Mouse (Mus musculus): ENCODE data around the gene 9130213A22Rik. TPM values are rescaled to one million over a fixed set of nuclear protein-coding genes. Genes with fewer than 3 reads are reported as not detected.

Gene 9130213A22Rik
- total RNA-seq, 2 experiments from 2014 or later = 0.21 TPM; not detected in 1

DNA sequence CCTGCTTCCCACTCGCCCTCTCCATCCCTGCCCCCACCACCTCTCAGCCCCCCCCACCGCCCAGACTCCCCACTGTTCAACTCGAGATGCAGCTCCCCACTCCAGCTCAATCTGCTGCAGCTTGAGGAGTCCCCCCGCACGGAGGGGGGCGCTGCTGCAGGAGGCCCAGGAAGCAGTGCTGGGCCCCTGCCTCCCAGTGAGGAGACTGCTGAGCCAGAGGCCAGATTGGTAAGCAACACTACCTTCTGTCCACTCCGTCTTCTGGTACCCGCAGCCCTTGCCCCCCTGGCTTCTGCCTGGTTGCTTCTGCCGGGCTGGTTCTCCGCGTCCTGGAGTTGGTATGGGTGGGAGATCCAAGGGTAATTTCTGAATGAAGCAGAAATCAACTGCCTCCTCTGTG lies 15.5 kb downstream of the 9130213A22Rik start:
- DNase-seq = no peak

DNA sequence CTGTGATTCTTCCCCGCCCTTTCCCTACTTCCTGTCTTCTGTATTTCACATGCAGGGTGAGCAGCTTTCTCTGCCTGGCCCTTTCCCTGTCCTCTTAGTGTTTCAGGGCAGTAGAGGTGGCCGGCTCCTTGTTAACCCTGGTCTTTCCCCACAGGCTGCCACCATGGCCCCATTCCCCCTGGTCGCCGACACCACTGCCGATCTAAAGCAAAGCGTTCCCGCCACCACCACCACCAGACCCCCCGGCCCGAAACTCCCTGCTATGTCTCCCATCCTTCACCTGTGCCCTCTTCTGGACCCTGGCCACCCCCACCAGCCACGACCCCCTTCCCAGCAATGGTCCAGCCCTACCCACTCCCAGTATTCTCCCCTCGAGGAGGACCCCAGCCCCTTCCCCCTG lies 16.1 kb downstream of the 9130213A22Rik start:
- DNase-seq = no peak

DNA sequence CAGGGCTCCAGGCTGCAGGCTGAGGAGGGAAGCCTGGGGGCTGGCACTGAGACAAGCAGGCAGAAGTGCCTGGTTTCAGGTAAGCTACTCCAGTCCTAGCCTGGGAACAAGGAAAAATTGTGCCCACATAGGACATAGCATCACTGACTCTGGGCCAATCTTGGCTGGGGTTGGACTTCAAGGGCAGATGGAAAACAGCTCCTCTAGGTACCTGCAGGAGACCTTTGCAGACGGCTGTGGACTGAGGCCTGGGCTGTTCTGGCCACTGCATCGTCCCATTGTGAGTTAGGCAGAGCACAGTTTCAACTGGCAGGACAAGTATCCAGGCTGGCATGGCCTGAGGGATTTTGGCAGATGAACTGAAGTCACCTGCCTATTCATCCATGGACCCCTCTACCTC lies 16.6 kb downstream of the 9130213A22Rik start:
- no peak for DNase-seq

DNA sequence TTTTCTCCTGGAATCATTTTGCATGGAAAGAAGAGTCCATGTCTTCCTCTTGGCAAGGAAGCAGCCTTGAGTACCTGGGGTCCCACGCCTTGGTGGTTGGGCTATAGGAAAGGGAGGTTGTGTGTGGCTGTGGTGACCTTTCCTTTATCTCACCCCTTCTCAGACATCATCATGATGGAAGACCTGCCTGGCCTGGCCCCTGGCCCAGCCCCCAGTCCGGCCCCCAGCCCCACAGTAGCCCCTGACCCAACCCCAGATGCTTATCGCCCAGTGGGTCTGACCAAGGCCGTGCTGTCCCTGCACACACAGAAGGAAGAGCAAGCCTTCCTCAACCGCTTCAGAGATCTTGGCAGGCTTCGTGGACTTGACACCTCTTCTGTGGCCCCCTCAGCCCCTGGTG lies 17.2 kb downstream of the 9130213A22Rik start:
- no peak for DNase-seq

DNA sequence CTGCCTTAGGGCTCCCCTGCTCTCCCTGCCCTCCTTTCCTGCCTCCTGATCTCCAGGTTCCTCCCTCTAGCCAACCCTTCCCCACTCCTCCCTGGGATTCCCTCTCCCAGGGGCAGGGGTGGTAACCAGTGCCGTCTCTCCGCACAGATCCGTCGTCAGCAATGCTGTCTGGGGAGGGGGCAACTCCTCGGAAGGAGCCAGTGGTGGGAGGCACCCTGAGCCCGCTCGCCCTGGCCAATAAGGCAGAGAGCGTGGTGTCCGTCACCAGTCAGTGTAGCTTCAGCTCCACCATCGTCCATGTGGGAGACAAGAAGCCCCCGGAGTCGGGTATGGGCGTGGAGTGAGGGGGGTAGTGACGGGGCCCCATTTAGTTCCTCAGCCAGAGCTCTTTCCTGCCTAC lies 17.9 kb downstream of the 9130213A22Rik start:
- DNase-seq = no peak

DNA sequence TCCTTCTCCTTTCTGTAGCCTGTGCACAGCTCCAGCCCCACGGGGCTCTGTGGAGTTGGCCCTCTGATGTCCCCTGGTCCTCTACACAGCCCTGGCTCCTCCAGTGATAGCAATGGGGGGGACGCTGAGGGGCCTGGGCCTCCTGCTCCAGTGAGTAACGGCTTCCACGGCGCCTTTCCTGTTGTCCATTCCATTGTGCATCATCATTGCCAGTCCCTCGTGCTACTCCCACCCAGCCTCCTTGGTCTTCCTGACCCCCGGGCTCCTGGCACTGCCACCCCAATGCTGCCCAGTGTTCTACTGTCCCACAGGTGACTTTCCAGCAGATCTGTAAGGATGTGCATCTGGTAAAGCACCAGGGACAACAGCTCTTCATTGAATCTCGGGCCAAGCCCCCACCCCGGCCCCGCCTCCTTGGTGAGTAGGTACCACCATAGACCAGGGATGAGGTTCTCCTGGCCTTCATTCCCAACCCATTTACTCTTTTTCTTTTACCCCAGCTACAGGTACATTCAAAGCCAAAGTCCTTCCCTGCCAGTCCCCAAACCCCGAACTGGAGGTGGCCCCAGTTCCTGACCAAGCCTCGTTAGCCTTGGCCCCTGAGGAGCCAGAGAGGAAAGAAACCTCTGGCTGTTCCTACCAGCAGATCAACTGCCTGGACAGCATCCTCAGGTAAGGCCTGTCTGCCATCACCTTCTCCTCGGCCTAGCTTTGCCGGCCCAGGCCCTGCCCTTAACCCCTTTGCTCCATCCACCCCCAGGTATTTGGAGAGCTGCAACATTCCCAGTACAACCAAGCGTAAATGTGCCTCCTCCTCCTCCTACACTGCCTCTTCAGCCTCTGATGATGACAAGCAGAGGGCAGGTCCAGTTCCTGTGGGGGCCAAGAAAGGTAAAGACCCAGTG lies 18.6 kb downstream of the 9130213A22Rik start:
- no peak for DNase-seq

DNA sequence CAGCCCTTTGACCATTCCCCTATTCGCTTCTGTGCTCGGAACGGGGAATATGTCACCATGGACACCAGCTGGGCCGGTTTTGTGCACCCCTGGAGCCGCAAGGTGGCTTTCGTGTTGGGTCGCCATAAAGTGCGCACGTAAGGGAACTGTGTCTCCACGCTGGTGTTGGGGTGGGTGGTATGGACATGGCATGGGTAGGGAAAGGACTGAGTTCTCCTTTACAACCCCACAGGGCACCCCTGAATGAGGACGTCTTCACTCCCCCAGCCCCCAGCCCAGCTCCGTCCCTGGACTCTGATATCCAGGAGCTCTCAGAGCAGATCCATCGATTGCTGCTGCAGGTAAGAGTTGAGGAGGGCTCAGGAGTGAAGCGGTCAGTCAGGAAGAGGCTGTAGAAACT lies 19.3 kb downstream of the 9130213A22Rik start:
- DNase-seq = no peak

DNA sequence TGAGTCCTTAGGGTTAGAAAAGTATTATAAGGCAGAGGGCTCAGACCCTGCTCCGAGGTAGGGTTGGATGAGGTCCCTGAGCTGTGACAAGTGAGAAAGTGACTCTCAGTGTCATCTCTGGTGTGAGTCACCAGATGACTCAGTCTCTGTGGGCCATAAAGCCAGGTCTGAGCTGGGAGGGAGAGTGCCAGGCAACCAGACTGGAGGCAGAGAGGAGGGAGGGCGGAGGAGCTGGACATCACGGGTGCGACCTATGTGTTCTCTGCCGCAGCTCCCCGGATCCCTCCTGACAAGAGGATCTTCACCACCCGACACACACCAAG lies 20.0 kb downstream of the 9130213A22Rik start:
- no peak for DNase-seq

DNA sequence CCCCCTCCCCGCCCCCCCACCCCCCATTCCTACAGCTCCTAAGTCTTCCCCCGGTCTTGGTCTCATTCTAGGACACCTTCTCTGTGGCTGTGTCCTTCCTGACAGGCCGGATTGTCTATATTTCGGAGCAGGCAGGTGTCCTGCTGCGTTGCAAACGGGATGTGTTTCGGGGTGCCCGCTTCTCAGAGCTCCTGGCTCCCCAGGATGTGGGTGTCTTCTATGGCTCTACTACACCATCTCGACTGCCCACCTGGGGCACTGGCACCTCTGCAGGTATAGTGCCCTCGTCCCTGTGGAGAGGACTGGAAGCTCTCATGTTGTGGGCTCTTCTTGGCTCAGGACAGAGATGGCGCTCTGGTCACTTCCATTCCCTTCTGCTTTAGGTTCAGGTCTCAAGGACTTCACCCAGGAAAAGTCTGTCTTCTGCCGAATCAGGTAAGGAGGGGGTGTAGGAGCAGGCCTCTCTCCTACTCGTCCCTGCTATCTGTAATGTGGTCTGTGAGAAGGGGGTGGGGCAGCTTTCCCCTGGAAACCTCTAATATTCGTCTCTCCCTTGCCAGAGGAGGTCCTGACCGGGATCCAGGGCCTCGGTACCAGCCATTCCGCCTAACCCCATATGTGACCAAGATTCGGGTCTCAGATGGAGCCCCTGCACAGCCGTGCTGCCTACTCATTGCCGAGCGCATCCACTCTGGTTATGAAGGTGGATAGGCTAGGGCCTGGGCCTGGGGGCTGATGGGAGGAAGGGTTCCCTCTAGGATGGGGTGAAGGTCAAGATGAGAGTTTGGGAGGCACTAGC lies 20.6 kb downstream of the 9130213A22Rik start:
- DNase-seq = no peak

DNA sequence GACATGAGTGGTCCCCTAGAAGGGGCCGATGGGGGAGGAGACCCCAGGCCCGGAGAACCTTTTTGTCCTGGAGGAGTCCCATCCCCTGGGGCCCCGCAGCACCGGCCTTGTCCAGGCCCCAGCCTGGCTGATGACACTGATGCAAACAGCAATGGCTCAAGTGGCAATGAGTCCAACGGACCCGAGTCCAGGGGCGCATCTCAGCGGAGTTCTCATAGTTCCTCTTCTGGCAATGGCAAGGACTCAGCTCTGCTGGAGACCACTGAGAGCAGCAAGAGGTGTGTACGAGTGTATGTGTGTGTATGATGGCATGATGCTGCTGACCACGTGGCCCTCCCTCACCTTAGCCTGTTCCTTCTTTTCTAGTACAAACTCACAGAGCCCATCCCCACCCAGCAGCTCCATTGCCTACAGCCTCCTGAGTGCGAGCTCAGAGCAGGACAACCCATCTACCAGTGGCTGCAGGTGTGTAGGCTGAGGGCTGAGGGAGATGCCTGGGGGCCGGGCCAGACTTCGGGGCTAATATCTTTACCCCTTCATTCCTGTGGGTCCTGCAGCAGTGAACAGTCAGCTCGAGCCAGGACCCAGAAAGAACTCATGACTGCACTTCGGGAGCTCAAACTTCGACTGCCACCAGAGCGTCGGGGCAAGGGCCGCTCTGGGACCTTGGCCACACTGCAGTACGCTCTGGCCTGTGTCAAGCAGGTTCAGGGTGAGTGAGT lies 21.6 kb downstream of the 9130213A22Rik start:
- DNase-seq = peak; percentile 53

DNA sequence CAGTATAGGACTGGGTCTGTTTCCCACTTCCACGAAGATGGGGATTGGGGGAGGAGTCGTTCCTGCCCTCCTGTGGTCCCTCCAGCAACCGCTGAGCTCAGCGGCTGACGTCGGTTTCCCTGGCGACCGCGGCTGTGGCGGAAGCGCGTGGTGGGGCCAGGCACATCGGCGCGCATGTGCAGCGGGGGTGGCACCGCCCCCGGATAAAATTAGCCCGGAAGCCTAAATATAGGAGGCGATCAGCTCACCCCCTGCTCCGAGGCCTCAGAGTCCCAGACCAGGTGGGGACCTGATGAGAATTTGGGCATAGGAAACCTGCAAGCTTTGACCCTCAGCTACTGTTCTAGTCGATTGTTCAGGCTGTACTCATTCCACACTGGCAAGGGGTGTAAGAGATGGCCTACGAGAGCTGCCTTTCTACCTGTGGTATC lies 22.5 kb downstream of the 9130213A22Rik start:
- peak; percentile 96 for DNase-seq

DNA sequence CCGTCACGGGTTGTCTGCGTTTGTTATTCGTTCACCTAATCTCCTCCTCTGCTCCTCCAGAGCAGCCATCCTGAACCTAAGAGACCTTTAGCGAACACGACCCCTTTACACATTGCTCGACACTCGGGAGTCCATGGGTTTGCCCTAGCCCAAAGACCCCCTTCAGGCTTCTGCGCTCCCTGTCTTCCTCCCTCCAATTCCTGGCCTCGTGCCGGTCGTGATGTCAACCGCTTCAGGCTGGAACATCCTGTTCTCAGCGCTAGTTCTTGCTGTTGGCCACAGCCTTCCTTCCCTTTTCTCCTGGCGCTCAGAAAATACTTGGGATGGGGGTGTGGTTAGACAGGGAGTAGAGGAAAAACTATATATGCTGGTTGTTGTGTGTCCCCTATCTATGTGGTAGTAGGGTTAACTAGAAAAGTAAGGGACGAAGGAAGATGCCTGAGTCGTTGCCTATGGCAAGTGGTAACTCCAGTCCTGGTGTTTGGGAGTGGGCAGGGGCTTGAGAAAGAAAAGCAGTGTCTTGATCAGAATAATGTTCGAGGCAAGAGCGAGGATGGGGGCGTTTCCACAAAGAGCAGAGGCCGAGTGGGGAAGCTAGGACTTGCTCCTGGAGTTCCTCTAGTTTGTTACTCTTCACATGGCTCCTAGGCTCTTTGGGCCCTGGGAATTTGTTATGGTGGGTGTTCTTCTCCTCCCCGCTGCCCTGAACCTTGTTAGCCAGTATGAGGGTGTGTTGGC lies 23.0 kb downstream of the 9130213A22Rik start:
- DNase-seq = peak; percentile 89

DNA sequence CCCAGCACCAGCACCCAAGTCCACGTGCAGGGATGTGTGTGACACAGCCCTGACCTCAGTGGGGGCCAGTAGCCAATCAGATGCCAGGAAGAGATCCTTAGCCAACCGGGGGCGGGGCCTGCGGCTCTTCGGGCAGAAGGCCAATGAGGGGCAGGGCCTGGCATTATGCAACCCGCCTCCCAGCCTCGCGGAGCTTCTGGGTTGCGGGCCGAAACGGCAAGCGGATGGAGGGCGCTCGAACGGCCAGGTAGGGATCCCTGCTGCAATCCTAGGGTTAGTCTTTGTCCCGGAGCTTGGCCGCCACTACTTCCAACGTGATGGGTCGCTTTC lies 23.7 kb downstream of the 9130213A22Rik start:
- peak; percentile 99 for DNase-seq

DNA sequence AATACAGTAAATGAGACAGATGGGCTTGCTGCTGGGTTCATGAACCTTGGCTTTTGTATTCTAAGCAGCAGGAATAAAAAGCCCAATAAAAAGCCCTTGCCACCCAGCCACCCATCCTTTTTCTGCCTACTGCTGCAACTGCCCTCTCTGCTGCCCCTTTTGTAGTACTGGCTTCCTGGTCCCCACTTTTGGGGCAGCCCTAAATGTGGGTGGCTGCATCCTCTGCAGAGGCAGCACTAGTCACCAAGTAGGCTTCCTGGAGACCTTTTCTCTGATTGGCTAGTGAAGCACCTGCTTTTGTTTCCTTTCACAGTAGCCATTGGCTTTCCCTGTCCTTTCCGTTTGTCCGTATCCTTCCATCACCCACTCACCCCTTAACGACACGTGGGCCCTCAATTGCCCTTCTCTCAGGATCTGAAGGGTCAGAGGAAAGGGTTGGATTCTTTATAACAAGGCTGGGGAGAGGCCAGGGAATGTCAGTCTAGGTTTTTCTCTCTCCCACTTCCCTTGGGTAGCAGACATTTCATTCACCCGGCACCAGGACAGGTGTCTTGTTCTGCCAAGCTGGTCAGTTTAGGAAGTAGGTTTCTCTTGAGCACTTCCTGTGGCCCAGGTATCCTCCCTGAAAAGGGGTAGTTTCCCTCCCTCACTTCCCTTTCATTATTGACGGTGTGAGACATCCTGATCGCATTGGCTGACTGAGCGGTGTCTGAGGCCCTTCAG lies 24.2 kb downstream of the 9130213A22Rik start:
- DNase-seq = peak; percentile 34

DNA sequence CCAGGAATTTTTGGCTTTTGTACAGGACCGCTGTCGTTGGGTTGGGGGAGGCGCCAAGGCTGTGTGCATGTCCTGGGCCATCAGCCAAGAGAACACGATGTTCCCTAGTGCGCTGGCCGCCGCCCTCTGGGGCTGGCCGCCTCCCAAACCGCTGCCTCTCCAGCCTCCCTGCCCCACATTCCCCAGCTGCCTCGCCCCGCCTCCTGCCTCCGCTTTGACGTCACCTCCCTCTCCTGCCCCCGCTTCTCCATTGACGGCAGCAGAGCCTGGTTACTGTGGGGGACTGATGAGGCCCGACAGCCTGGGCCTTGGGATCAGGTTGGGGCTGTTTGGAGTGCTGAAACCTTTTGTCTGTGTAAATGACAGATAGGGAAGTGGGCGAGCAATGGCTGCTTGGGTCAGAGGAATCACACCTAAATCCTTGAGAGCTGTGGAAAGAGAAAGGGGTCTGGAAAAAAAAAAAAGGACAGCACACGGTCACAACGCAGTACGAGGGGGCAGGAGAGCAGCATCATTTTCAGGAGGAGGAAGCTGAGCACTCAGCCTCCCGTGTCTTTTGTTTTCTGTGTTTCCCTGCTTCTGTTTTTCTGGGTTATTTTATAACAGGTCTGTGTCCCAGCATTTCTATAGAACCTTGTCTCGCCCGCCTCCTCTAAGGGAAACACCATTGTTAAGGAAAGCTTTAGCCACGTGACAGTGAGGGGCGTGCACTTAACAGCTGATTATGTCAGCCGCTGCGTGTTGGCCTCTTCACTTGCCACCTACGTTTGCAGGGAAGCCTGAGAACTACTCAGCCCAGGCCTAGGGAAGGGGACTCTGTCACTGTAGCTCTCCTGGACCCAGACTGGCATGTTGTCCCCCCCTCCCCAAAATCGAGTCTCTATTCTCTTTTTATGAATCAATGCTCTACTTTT lies 25.1 kb downstream of the 9130213A22Rik start:
- DNase-seq = peak; percentile 100

DNA sequence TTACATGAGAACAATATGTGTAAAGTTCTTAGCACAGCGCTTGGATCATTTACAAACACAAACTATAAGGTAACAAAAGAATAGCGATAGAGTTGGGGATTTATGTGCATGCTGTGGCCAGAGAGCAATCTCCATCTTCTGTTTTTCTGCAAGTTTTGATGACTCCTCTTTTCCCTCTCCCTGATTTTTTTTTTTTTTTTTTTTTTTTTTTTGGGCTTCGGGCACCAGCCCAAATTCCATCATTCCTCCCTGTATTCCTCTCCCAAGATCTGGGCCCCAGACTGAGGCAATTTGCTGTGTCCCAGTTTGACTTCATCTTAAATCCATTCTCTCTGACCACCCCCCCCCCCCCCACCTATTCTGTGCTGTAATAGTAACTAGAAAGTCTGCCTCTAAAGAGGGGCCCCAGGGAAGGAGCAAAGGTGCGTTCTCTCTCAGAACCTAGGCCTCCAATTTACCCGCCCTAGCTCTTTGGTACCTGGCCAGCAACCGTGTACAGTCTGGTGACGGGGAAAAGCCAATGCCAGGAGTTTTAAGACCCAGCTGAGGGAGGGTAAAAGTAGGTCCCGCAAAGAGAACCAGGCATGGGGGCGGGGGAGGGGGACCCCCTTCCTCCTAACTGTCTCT lies 25.9 kb downstream of the 9130213A22Rik start:
- DNase-seq = no peak

DNA sequence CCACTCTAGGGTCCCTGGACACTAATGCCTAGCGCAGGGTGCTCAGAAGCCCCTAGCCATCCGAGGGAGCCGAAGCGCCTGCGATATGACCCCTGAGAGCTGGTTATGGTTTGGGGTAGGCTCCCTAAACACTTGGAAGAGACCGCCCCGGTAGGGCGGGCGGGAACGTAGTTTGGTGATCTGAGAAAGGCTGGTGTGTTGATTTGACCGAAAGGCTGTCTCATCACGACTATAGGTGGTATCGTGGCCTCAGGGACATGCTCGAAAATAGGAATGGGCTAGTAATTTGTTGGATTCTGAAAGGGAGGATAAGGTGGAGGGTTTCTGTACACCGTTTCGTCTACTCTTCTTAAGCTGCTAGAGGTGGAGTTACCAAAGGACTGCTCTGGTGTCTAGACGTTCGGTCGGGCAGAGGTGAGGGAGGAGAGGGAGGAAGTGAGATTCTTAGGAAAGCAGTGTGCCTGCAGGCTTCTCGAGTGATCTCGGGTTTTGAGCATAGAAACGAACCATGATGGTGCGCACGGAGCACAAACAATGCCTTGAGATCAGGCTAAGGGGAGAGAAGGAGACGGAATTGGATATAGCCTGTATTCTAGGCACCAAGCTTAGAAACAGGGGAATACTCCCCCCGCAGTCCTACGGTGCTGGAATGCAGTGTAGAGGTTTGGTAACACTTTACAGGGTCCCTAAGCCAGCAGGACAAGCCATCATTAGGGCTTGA lies 26.7 kb downstream of the 9130213A22Rik start:
- DNase-seq = peak; percentile 48

DNA sequence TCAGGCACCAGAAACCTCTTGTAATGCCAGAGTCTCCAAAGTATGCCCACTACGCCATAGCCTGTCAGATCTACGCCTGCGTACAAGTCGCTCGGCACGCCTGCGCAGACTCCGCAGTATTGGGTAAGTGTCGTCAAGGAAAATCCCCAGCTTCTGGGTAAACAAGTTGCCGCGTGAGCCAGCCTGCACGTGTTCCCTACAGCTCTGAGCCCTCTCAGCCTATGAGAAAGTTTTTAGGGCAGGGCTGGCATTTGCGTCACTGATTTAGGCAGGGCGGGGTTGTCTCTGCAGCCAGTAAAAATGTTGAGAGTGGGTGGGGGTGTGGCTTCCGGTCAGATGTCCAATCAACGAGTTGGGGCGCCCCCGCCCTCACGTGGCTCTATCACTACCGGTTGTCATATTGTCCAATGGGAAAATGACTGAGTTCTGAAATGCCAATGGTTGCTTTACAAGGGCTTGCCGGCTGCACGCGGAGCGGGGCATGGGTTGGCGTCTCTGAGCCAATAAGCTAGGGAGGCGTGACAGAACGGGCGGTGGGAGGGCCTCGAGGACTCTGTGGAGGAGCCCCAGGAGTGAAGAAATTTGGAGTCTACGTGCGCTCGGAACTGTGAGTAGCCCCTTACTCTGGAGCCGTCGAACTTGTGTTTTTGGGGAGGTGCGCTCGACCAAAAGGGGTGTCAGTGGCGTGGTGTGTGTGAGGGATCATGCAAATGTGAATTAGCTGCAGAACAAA lies 27.5 kb downstream of the 9130213A22Rik start, which contains the start of gene Per1:
Gene Per1 (plus strand): TSS at position 521 of the 733 bp plus-strand sequence.
- peak; percentile 100 for DNase-seq
